Mouse (Mus musculus): Measurements from ENCODE around the gene Slc27a1. TPM values are rescaled to one million over a fixed set of nuclear protein-coding genes. Genes with fewer than 3 reads are reported as not detected.

Slc27a1 gene
- total and polyA plus RNA-seq, 2 experiments = 7.2 to 15.7 TPM

- Histone ChIP-seq H3K4me3 (ENCODE audit: insufficient read depth, low read depth, low read length) (peak overlapping the region; percentile 71), H3K9ac (ENCODE audit: low read depth, low read length) (no peak overlapping the region), H3K4me1 (ENCODE audit: control insufficient read depth, insufficient read depth, low read length) (peaks cover 8% of the 10 kb centered on the region; the same call in 1 of the 2 replicates), H3K79me2 (ENCODE audit: control insufficient read depth, insufficient read depth, low read length) (no peaks in the 10 kb centered on the region), H3K36me3 (ENCODE audit: control insufficient read depth, insufficient read depth, low read length) (no peaks in the 10 kb centered on the region), H3K27me3 (ENCODE audit: control insufficient read depth, insufficient read depth, low read length) (peaks cover 13% of the 10 kb centered on the region), H3K27ac (replicated peaks; ENCODE audit: insufficient read depth, low read depth, low read length) (no peak overlapping the region)
- DNase-seq (ENCODE audit: extremely low read depth, low read depth, low spot score) = peak; percentile 67
- TF ChIP-seq POLR2A (IDR thresholded peaks at IDR 0.05; ENCODE audit: extremely low read depth, insufficient read depth, low read length) (no peak), CTCF (IDR thresholded peaks at IDR 0.05; ENCODE audit: low read depth, low read length) (no peak)
- WGBS = 7% methylated on average over 24 of the region's 24 CpGs
Measured at GRCm38 (mm10) chr8:71558958-71559690, 9.6 kb upstream of the Slc27a1 start.

- H3K9ac ChIP-seq (ENCODE audit: low read depth, low read length) = no peak overlapping the region
- no peaks in the 10 kb centered on the region for H3K79me2 ChIP-seq (ENCODE audit: control insufficient read depth, insufficient read depth, low read length)
- no peaks in the 10 kb centered on the region for H3K36me3 ChIP-seq (ENCODE audit: control insufficient read depth, insufficient read depth, low read length)
- H3K27ac ChIP-seq (replicated peaks; ENCODE audit: insufficient read depth, low read depth, low read length) = no peak overlapping the region
- peaks cover 8% of the 10 kb centered on the region; the same call in 1 of the 2 replicates for H3K4me1 ChIP-seq (ENCODE audit: control insufficient read depth, insufficient read depth, low read length)
- 68% methylated on average over 3 of the region's 3 CpGs for WGBS
- no peak for DNase-seq (ENCODE audit: extremely low read depth, low read depth, low spot score)
- H3K4me3 ChIP-seq (ENCODE audit: insufficient read depth, low read depth, low read length) = no peak overlapping the region
- TF ChIP-seq POLR2A (IDR thresholded peaks at IDR 0.05; ENCODE audit: extremely low read depth, insufficient read depth, low read length) = no peak
- TF ChIP-seq CTCF (IDR thresholded peaks at IDR 0.05; ENCODE audit: low read depth, low read length) = no peak
- H3K27me3 ChIP-seq (ENCODE audit: control insufficient read depth, insufficient read depth, low read length) = peaks cover 13% of the 10 kb centered on the region
Measured at GRCm38 (mm10) chr8:71560071-71560470, 8.6 kb upstream of the Slc27a1 start.

GRCm38 (mm10) chr8:71560765-71561164 is 7.9 kb upstream of the Slc27a1 start:
- H3K27me3 ChIP-seq (ENCODE audit: control insufficient read depth, insufficient read depth, low read length) = peaks cover 13% of the 10 kb centered on the region
- 86% methylated on average over 5 of the region's 5 CpGs for WGBS
- no peak overlapping the region for H3K9ac ChIP-seq (ENCODE audit: low read depth, low read length)
- DNase-seq (ENCODE audit: extremely low read depth, low read depth, low spot score) = no peak
- TF ChIP-seq CTCF (IDR thresholded peaks at IDR 0.05; ENCODE audit: low read depth, low read length) = no peak
- TF ChIP-seq POLR2A (IDR thresholded peaks at IDR 0.05; ENCODE audit: extremely low read depth, insufficient read depth, low read length) = no peak
- H3K79me2 ChIP-seq (ENCODE audit: control insufficient read depth, insufficient read depth, low read length) = no peaks in the 10 kb centered on the region
- H3K4me1 ChIP-seq (ENCODE audit: control insufficient read depth, insufficient read depth, low read length) = peaks cover 8% of the 10 kb centered on the region; the same call in 1 of the 2 replicates
- no peak overlapping the region for H3K4me3 ChIP-seq (ENCODE audit: insufficient read depth, low read depth, low read length)
- H3K27ac ChIP-seq (replicated peaks; ENCODE audit: insufficient read depth, low read depth, low read length) = no peak overlapping the region
- H3K36me3 ChIP-seq (ENCODE audit: control insufficient read depth, insufficient read depth, low read length) = no peaks in the 10 kb centered on the region

GRCm38 (mm10) chr8:71561401-71561800 is 7.3 kb upstream of the Slc27a1 start:
- H3K4me1 ChIP-seq (ENCODE audit: control insufficient read depth, insufficient read depth, low read length) = peaks cover 8% of the 10 kb centered on the region; the same call in 1 of the 2 replicates
- no peaks in the 10 kb centered on the region for H3K36me3 ChIP-seq (ENCODE audit: control insufficient read depth, insufficient read depth, low read length)
- no peak overlapping the region for H3K9ac ChIP-seq (ENCODE audit: low read depth, low read length)
- H3K79me2 ChIP-seq (ENCODE audit: control insufficient read depth, insufficient read depth, low read length) = no peaks in the 10 kb centered on the region
- no peak overlapping the region for H3K4me3 ChIP-seq (ENCODE audit: insufficient read depth, low read depth, low read length)
- H3K27ac ChIP-seq (replicated peaks; ENCODE audit: insufficient read depth, low read depth, low read length) = no peak overlapping the region
- DNase-seq (ENCODE audit: extremely low read depth, low read depth, low spot score) = peak; percentile 64
- 3% methylated on average over 15 of the region's 15 CpGs for WGBS
- TF ChIP-seq CTCF (IDR thresholded peaks at IDR 0.05; ENCODE audit: low read depth, low read length) = peak; percentile 97
- no peak for TF ChIP-seq POLR2A (IDR thresholded peaks at IDR 0.05; ENCODE audit: extremely low read depth, insufficient read depth, low read length)
- H3K27me3 ChIP-seq (ENCODE audit: control insufficient read depth, insufficient read depth, low read length) = peaks cover 13% of the 10 kb centered on the region

GRCm38 (mm10) chr8:71562751-71563150 is 5.9 kb upstream of the Slc27a1 start:
- peaks cover 13% of the 10 kb centered on the region for H3K27me3 ChIP-seq (ENCODE audit: control insufficient read depth, insufficient read depth, low read length)
- TF ChIP-seq CTCF (IDR thresholded peaks at IDR 0.05; ENCODE audit: low read depth, low read length) (peak; percentile 81), POLR2A (IDR thresholded peaks at IDR 0.05; ENCODE audit: extremely low read depth, insufficient read depth, low read length) (no peak)
- H3K4me1 ChIP-seq (ENCODE audit: control insufficient read depth, insufficient read depth, low read length) = peaks cover 8% of the 10 kb centered on the region; the same call in 1 of the 2 replicates
- H3K79me2 ChIP-seq (ENCODE audit: control insufficient read depth, insufficient read depth, low read length) = no peaks in the 10 kb centered on the region
- H3K4me3 ChIP-seq (ENCODE audit: insufficient read depth, low read depth, low read length) = peak overlapping the region; percentile 9; the same call in 1 of the 2 replicates
- DNase-seq (ENCODE audit: extremely low read depth, low read depth, low spot score) = no peak
- peak overlapping the region; percentile 3; the same call in 1 of the 2 replicates for H3K9ac ChIP-seq (ENCODE audit: low read depth, low read length)
- no peak overlapping the region for H3K27ac ChIP-seq (replicated peaks; ENCODE audit: insufficient read depth, low read depth, low read length)
- H3K36me3 ChIP-seq (ENCODE audit: control insufficient read depth, insufficient read depth, low read length) = no peaks in the 10 kb centered on the region
- 2% methylated on average over 33 of the region's 33 CpGs for WGBS

- Histone ChIP-seq H3K36me3 (ENCODE audit: control insufficient read depth, insufficient read depth, low read length) (no peaks in the 10 kb centered on the region), H3K27me3 (ENCODE audit: control insufficient read depth, insufficient read depth, low read length) (0 out of 2 replicates have a peak, but pooled peaks cover 7% of the 10 kb centered on the region), H3K79me2 (ENCODE audit: control insufficient read depth, insufficient read depth, low read length) (no peaks in the 10 kb centered on the region), H3K4me1 (ENCODE audit: control insufficient read depth, insufficient read depth, low read length) (peaks cover 7% of the 10 kb centered on the region; the same call in 1 of the 2 replicates), H3K9ac (ENCODE audit: low read depth, low read length) (no peak overlapping the region), H3K4me3 (ENCODE audit: insufficient read depth, low read depth, low read length) (no peak overlapping the region), H3K27ac (replicated peaks; ENCODE audit: insufficient read depth, low read depth, low read length) (no peak overlapping the region)
- DNase-seq (ENCODE audit: extremely low read depth, low read depth, low spot score) = no peak
- WGBS = 86% methylated on average over 4 of the region's 4 CpGs
- TF ChIP-seq CTCF (IDR thresholded peaks at IDR 0.05; ENCODE audit: low read depth, low read length) (no peak), POLR2A (IDR thresholded peaks at IDR 0.05; ENCODE audit: extremely low read depth, insufficient read depth, low read length) (no peak)
Measured at GRCm38 (mm10) chr8:71563992-71564391, 4.7 kb upstream of the Slc27a1 start.

All from liver, adult 2 months (tissue).